In genomic region chr11:89476927-89477326, GRCm38 (mm10) we compare ENCODE assay signal across 28 mouse cellular contexts.
DNase-seq lines count a peak whose midpoint lies in the region; TF ChIP-seq lines count a peak whose summit lies in the region.
"Had no signal": no experiment of that assay in that cellular context is flagged by ENCODE, and none has a peak within 500 bp of the region (broad histone marks: within the 10 kb centered on the region; RNA-seq: fewer than 3 reads in every experiment).

No protein-coding gene starts in this region.

- peak; percentile 49 for DNase-seq in kidney, adult 2 months
- no peak for DNase-seq in kidney, adult 18-20 months
- DNase-seq in lung, postnatal 10 days: peak; percentile 8
- DNase-seq in lung, postnatal 14 days: no peak
- peak; percentile 18 for DNase-seq in kidney, postnatal 10 days
- no peak for DNase-seq in liver
- DNase-seq in embryonic facial prominence, embryonic 10.5 days (ENCODE audit: low spot score): no peak
- DNase-seq: adrenal gland, adult 2 months; adrenal gland, postnatal 36 days; cerebellum, adult 18-20 months; cerebellum, postnatal 10 days; gastrocnemius, postnatal 14 days; heart, postnatal 36 days; layer of hippocampus, adult 9-11 months; right cerebral cortex, adult 18-20 months; spleen, adult 18-20 months; thymus, postnatal 14 days had no signal

- no peaks in the 10 kb centered on the region for H3K9me3 ChIP-seq in embryonic facial prominence, embryonic 10.5 days
- H3K9me3 ChIP-seq: forebrain, embryonic 13.5 days; hindbrain, embryonic 12.5 days; intestine, embryonic 15.5 days; limb, embryonic 10.5 days; limb, embryonic 15.5 days; lung, embryonic 15.5 days; midbrain, embryonic 15.5 days; neural tube, embryonic 12.5 days had no signal

- no peak for TF ChIP-seq POLR2A in kidney, adult 2 months (IDR thresholded peaks at IDR 0.05; ENCODE audit: low read depth, low read length)

- 43% methylated on average over 5 of the region's 5 CpGs for WGBS in kidney, adult 2 months
- 65% methylated on average over 5 of the region's 5 CpGs for WGBS in embryonic facial prominence, embryonic 10.5 days

- H3K27me3 ChIP-seq in kidney, adult 2 months (replicated peaks; ENCODE audit: control insufficient read depth, insufficient read depth, low read length): no peaks in the 10 kb centered on the region
- no peaks in the 10 kb centered on the region for H3K27me3 ChIP-seq in embryonic facial prominence, embryonic 10.5 days (replicated peaks; ENCODE audit: low read depth, poor library complexity, severe bottlenecking)
- H3K27me3 ChIP-seq: forebrain, embryonic 13.5 days; hindbrain, embryonic 12.5 days; intestine, embryonic 15.5 days; limb, embryonic 15.5 days; lung, embryonic 15.5 days; midbrain, embryonic 15.5 days; neural tube, embryonic 12.5 days had no signal

- no peak for TF ChIP-seq CTCF in kidney, adult 2 months (conservative IDR thresholded peaks at IDR 0.05; ENCODE audit: insufficient read depth, insufficient read length, low read depth, low read length)

- no peaks in the 10 kb centered on the region for H3K4me1 ChIP-seq in kidney, adult 2 months (ENCODE audit: control insufficient read depth, insufficient read depth, low read length)
- H3K4me1 ChIP-seq in embryonic facial prominence, embryonic 10.5 days: peaks cover 10% of the 10 kb centered on the region
- H3K4me1 ChIP-seq: forebrain, embryonic 13.5 days; hindbrain, embryonic 12.5 days; intestine, embryonic 15.5 days; midbrain, embryonic 15.5 days; neural tube, embryonic 12.5 days had no signal

- H3K36me3 ChIP-seq in kidney, adult 2 months (ENCODE audit: control insufficient read depth, insufficient read depth, low read length): no peaks in the 10 kb centered on the region
- no peaks in the 10 kb centered on the region for H3K36me3 ChIP-seq in embryonic facial prominence, embryonic 10.5 days (replicated peaks)
- H3K36me3 ChIP-seq: hindbrain, embryonic 12.5 days; intestine, embryonic 15.5 days; limb, embryonic 10.5 days; limb, embryonic 15.5 days; lung, embryonic 15.5 days; midbrain, embryonic 15.5 days; neural tube, embryonic 12.5 days had no signal

- no peak overlapping the region for H3K4me3 ChIP-seq in kidney, adult 2 months (ENCODE audit: insufficient read depth, low read depth, low read length)
- no peak overlapping the region for H3K4me3 ChIP-seq in embryonic facial prominence, embryonic 10.5 days
- H3K4me3 ChIP-seq: forebrain, embryonic 13.5 days; hindbrain, embryonic 12.5 days; intestine, embryonic 15.5 days; limb, embryonic 10.5 days; limb, embryonic 15.5 days; lung, embryonic 15.5 days; midbrain, embryonic 15.5 days; myocyte; neural tube, embryonic 12.5 days had no signal

- no peak overlapping the region for H3K27ac ChIP-seq in kidney, adult 2 months (ENCODE audit: insufficient read depth, low read depth, low read length)
- H3K27ac ChIP-seq in embryonic facial prominence, embryonic 10.5 days (replicated peaks): no peak overlapping the region
- H3K27ac ChIP-seq: forebrain, embryonic 13.5 days; hindbrain, embryonic 12.5 days; hindbrain, postnatal 0 days; intestine, embryonic 15.5 days; limb, embryonic 10.5 days; limb, embryonic 15.5 days; liver, embryonic 14.5 days; lung, embryonic 15.5 days; midbrain, embryonic 15.5 days; neural tube, embryonic 12.5 days had no signal

Comparison
In these comparisons a context has a peak if more than half of its experiments do, and no peak if none do; other contexts are left out.
1. DNase-seq: peak in kidney, adult 2 months (single experiment), lung, postnatal 10 days (single experiment) and kidney, postnatal 10 days (single experiment); none in kidney, adult 18-20 months (single experiment), lung, postnatal 14 days (single experiment), liver (single experiment) and embryonic facial prominence, embryonic 10.5 days (single experiment).